Comparison of ENCODE assay signal across 26 mouse cellular contexts in genomic region chr12:16631423-16631822, GRCm38 (mm10). TPM values are rescaled to one million over a fixed set of nuclear protein-coding genes. Genes with fewer than 3 reads are reported as not detected.
DNase-seq lines count a peak whose midpoint lies in the region; ATAC-seq and TF ChIP-seq lines count a peak whose summit lies in the region.
"Had no signal": no experiment of that assay in that cellular context is flagged by ENCODE, and none has a peak within 500 bp of the region (broad histone marks: within the 10 kb centered on the region; RNA-seq: fewer than 3 reads in every experiment).

No protein-coding gene starts in this region.

- peak; percentile 76 for ATAC-seq in granulocyte monocyte progenitor cell, adult 5-6 weeks (replicated peaks; ENCODE audit: poor library complexity, severe bottlenecking)
- no peak for ATAC-seq in kidney, embryonic 16.5 days (ENCODE audit: low FRiP score, low TSS enrichment)
- ATAC-seq: intestine, postnatal 0 days; midbrain, embryonic 16.5 days; Patski had no signal

- no peak for TF ChIP-seq CTCF in kidney, adult 2 months (conservative IDR thresholded peaks at IDR 0.05; ENCODE audit: insufficient read depth, insufficient read length, low read depth, low read length)
- TF ChIP-seq CTCF in CH12.LX (conservative IDR thresholded peaks at IDR 0.05 in 1 of 2, IDR thresholded peaks at IDR 0.05 in 1 of 2; ENCODE audit: low read depth in 2 of 2, low read length in 2 of 2): no peak

- no peaks in the 10 kb centered on the region for H3K9me3 ChIP-seq in CH12.LX (replicated peaks; ENCODE audit: low read length)
- H3K9me3 ChIP-seq in kidney, embryonic 16.5 days (ENCODE audit: low read length): no peaks in the 10 kb centered on the region
- H3K9me3 ChIP-seq: embryonic facial prominence, embryonic 12.5 days; forebrain, embryonic 12.5 days; heart, embryonic 13.5 days; hindbrain, embryonic 12.5 days; limb, embryonic 10.5 days; midbrain, embryonic 10.5 days; neural tube, embryonic 13.5 days had no signal

- no peak for TF ChIP-seq POLR2A in kidney, adult 2 months (IDR thresholded peaks at IDR 0.05; ENCODE audit: low read depth, low read length)
- no peak for TF ChIP-seq POLR2A in CH12.LX (IDR thresholded peaks at IDR 0.05; ENCODE audit: low read depth, low read length)

- no peaks in the 10 kb centered on the region for H3K79me2 ChIP-seq in CH12.LX (replicated peaks; ENCODE audit: control insufficient read depth, extremely low read depth, insufficient read depth, poor library complexity, severe bottlenecking)

- no peaks in the 10 kb centered on the region for H3K27me3 ChIP-seq in kidney, adult 2 months (replicated peaks; ENCODE audit: control insufficient read depth, insufficient read depth, low read length)
- no peaks in the 10 kb centered on the region for H3K27me3 ChIP-seq in CH12.LX (replicated peaks)
- H3K27me3 ChIP-seq in kidney, embryonic 16.5 days (ENCODE audit: insufficient read depth, low read length): no peaks in the 10 kb centered on the region
- H3K27me3 ChIP-seq: embryonic facial prominence, embryonic 12.5 days; forebrain, embryonic 12.5 days; heart, embryonic 13.5 days; hindbrain, embryonic 12.5 days; neural tube, embryonic 13.5 days; Patski had no signal

- TF ChIP-seq EP300 in CH12.LX (IDR thresholded peaks at IDR 0.05; ENCODE audit: low read length): peak; percentile 67; the same call in 1 of the 2 replicates

- dilution Hi-C loops in CH12.LX (cut with MboI; ENCODE audit: extremely low pct_ligation_motif_present, extremely low pct_unique_long_range_greater_than_20kb, low sequenced_read_pairs): no loop called here

- in situ Hi-C loops in CH12.LX (cut with MboI; ENCODE audit: low pct_ligation_motif_present, low pct_unique_long_range_greater_than_20kb, low sequenced_read_pairs): loop anchor here (5.0 kb wide), 1 partner anchor 64 kb away; no protein-coding TSS in a partner anchor

- no peak for TF ChIP-seq RAD21 in CH12.LX (IDR thresholded peaks at IDR 0.05; ENCODE audit: low read depth, low read length)

- peaks cover 25% of the 10 kb centered on the region; the same call in 1 of the 2 replicates for H3K4me1 ChIP-seq in kidney, adult 2 months (ENCODE audit: control insufficient read depth, insufficient read depth, low read length)
- peaks cover 5 to 21% of the 10 kb centered on the region in 2 experiments; a peak in 2 of 4 replicates for H3K4me1 ChIP-seq in CH12.LX (ENCODE audit: control insufficient read depth in 1 of 2, insufficient read depth in 2 of 2)
- no peaks in the 10 kb centered on the region for H3K4me1 ChIP-seq in kidney, embryonic 16.5 days (ENCODE audit: insufficient read depth, low read length)
- H3K4me1 ChIP-seq: embryonic facial prominence, embryonic 12.5 days; forebrain, embryonic 12.5 days; hindbrain, embryonic 12.5 days; limb, embryonic 10.5 days; midbrain, embryonic 10.5 days; neural tube, embryonic 13.5 days had no signal

- DNase-seq in kidney, adult 2 months: peak; percentile 16
- DNase-seq in kidney, adult 11 months: no peak
- DNase-seq in CH12.LX (ENCODE audit: extremely low read depth): peak; percentile 65
- no peak for DNase-seq in thymus, postnatal 14 days
- DNase-seq in spleen, postnatal 10 days (ENCODE audit: low spot score in 2 of 2): no peak
- DNase-seq: cerebellum, adult 11-12 months; lung, embryonic 14.5 days; lung, postnatal 36 days; thymus, adult 18-20 months; thymus, postnatal 4 days had no signal

- H3K27ac ChIP-seq in kidney, adult 2 months (ENCODE audit: insufficient read depth, low read depth, low read length): peak overlapping the region; percentile 74
- H3K27ac ChIP-seq in CH12.LX (ENCODE audit: insufficient read depth, low read depth): no peak overlapping the region
- H3K27ac ChIP-seq in kidney, embryonic 16.5 days (ENCODE audit: low read length): no peak overlapping the region
- H3K27ac ChIP-seq: embryonic facial prominence, embryonic 12.5 days; forebrain, embryonic 12.5 days; heart, embryonic 13.5 days; hindbrain, embryonic 12.5 days; limb, embryonic 10.5 days; midbrain, embryonic 10.5 days; neural tube, embryonic 13.5 days had no signal

- no peak overlapping the region for H3K4me3 ChIP-seq in kidney, adult 2 months (ENCODE audit: insufficient read depth, low read depth, low read length)
- H3K4me3 ChIP-seq in CH12.LX (replicated peaks in 1 of 3; ENCODE audit: low read depth in 2 of 3, low read length in 2 of 3, poor library complexity in 1 of 3): no peak overlapping the region
- no peak overlapping the region for H3K4me3 ChIP-seq in kidney, embryonic 16.5 days (ENCODE audit: low read length)
- H3K4me3 ChIP-seq: embryonic facial prominence, embryonic 12.5 days; erythroblast, embryonic 14.5 days; forebrain, embryonic 12.5 days; heart, embryonic 13.5 days; hindbrain, embryonic 12.5 days; limb, embryonic 10.5 days; midbrain, embryonic 10.5 days; myocyte; neural tube, embryonic 13.5 days had no signal

- WGBS in kidney, adult 2 months: 61% methylated on average over 2 of the region's 2 CpGs
- 73% methylated on average over 2 of the region's 2 CpGs for WGBS in kidney, embryonic 16.5 days

- no peak overlapping the region for H3K4me2 ChIP-seq in CH12.LX (ENCODE audit: insufficient read depth, low read depth, poor library complexity, severe bottlenecking)
- H3K4me2 ChIP-seq in kidney, embryonic 16.5 days (replicated peaks; ENCODE audit: low read depth, low read length): no peak overlapping the region
- H3K4me2 ChIP-seq: embryonic facial prominence, embryonic 12.5 days; forebrain, embryonic 12.5 days; heart, embryonic 13.5 days; hindbrain, embryonic 12.5 days; liver, embryonic 11.5 days; lung, embryonic 14.5 days; neural tube, embryonic 13.5 days had no signal

- no peak overlapping the region for H3K9ac ChIP-seq in CH12.LX (ENCODE audit: insufficient read depth, low read depth)
- H3K9ac ChIP-seq in kidney, embryonic 16.5 days (replicated peaks; ENCODE audit: low read length): no peak overlapping the region
- H3K9ac ChIP-seq: embryonic facial prominence, embryonic 12.5 days; forebrain, embryonic 12.5 days; heart, embryonic 13.5 days; hindbrain, embryonic 12.5 days; lung, embryonic 14.5 days; neural tube, embryonic 13.5 days had no signal

- H3K36me3 ChIP-seq in kidney, adult 2 months (ENCODE audit: control insufficient read depth, insufficient read depth, low read length): no peaks in the 10 kb centered on the region
- H3K36me3 ChIP-seq in CH12.LX (replicated peaks in 1 of 2; ENCODE audit: control insufficient read depth in 1 of 2, insufficient read depth in 1 of 2, low read length in 1 of 2): no peaks in the 10 kb centered on the region
- H3K36me3 ChIP-seq in kidney, embryonic 16.5 days (ENCODE audit: insufficient read depth, low read length): no peaks in the 10 kb centered on the region
- H3K36me3 ChIP-seq: embryonic facial prominence, embryonic 12.5 days; forebrain, embryonic 12.5 days; heart, embryonic 13.5 days; hindbrain, embryonic 12.5 days; limb, embryonic 10.5 days; midbrain, embryonic 10.5 days; neural tube, embryonic 13.5 days had no signal

TF ChIP-seq in CH12.LX, 34 proteins besides CTCF, POLR2A, EP300 and RAD21:
- TF ChIP-seq MEF2A (IDR thresholded peaks at IDR 0.05; ENCODE audit: borderline replicate concordance, low read depth, low read length): no peak
- peak; percentile 76 for TF ChIP-seq BHLHE40 (IDR thresholded peaks at IDR 0.05; ENCODE audit: low read depth, low read length)
- TF ChIP-seq IRF4 (IDR thresholded peaks at IDR 0.05; ENCODE audit: low read depth, low read length): peak; percentile 40; the same call in 1 of the 2 replicates
- TF ChIP-seq ETS1 (conservative IDR thresholded peaks at IDR 0.05; ENCODE audit: low read depth, low read length): 0 out of 2 replicates have a peak, but pooled peaks have one; percentile 7
- TF ChIP-seq SMC3 (IDR thresholded peaks at IDR 0.05; ENCODE audit: low read depth, low read length): no peak
- TF ChIP-seq MYC (IDR thresholded peaks at IDR 0.05; ENCODE audit: low read depth, low read length): 0 out of 2 replicates have a peak, but pooled peaks have one; percentile 15
- TF ChIP-seq MAFK (IDR thresholded peaks at IDR 0.05; ENCODE audit: insufficient replicate concordance, low read length): peak; percentile 66; the same call in 1 of the 2 replicates
- TF ChIP-seq ZNF384 (IDR thresholded peaks at IDR 0.05; ENCODE audit: low read depth, low read length): peak; percentile 84
TF ChIP-seq in CH12.LX: peak in this region for 6.

RNA-seq across cellular contexts. Expression of gene Lpin1, which starts 20.7 kb away (rescaled TPM):
- polyA plus RNA-seq in kidney, adult 2 months (2012; rRNA removed): 33.5 and 34.2 TPM in 2 replicates
- total RNA-seq in CH12.LX (2012; rRNA removed): 4.7 and 6.7 TPM in 2 replicates
- 5.3 and 6.1 TPM in 2 replicates for total RNA-seq in CH12.LX (2014; rRNA removed)
- 6.9 and 7.5 TPM in 2 replicates for polyA plus RNA-seq in CH12.LX (2012; ENCODE audit: insufficient read length, low read depth)
- total RNA-seq in granulocyte monocyte progenitor cell, adult 5-6 weeks (2014; fragmentation: Nextera tagmentation): 2.2 and 10.2 TPM in 2 replicates
- 2.4 and 4.5 TPM in 2 replicates for total RNA-seq in granulocyte monocyte progenitor cell, adult 5-6 weeks (2017)
- 5.7 and 6.8 TPM in 2 replicates for polyA plus RNA-seq in kidney, embryonic 16.5 days (2015; fragmentation: Nextera tagmentation; extraction: Ambion mirVana)

RNA-seq across cellular contexts. Expression of gene Ntsr2, which starts 21.8 kb away (rescaled TPM):
- 0.27 and 0.30 TPM in 2 replicates for polyA plus RNA-seq in kidney, adult 2 months (2012; rRNA removed)
- total RNA-seq in CH12.LX (2012; rRNA removed) (not detected in 2 replicates), CH12.LX (2014; rRNA removed) (not detected in 2 replicates)
- not detected in 2 replicates for polyA plus RNA-seq in CH12.LX (2012; ENCODE audit: insufficient read length, low read depth)
- total RNA-seq in granulocyte monocyte progenitor cell, adult 5-6 weeks (2014; fragmentation: Nextera tagmentation): not detected in 2 replicates
- not detected in 2 replicates for total RNA-seq in granulocyte monocyte progenitor cell, adult 5-6 weeks (2017)
- polyA plus RNA-seq in kidney, embryonic 16.5 days (2015; fragmentation: Nextera tagmentation; extraction: Ambion mirVana): 0.34 and 0.63 TPM in 2 replicates
- polyA plus RNA-seq: erythroblast, embryonic 14.5 days; heart, embryonic 13.5 days; intestine, postnatal 0 days; limb, embryonic 10.5 days; liver, embryonic 11.5 days; lung, embryonic 14.5 days; midbrain, embryonic 10.5 days; myocyte; Patski; stomach, embryonic 16.5 days had no signal

Comparison
In these comparisons a context has a peak if more than half of its experiments do, and no peak if none do; other contexts are left out.
1. DNase-seq: peak in kidney, adult 2 months (single experiment) and CH12.LX (single experiment); none in kidney, adult 11 months (single experiment), thymus, postnatal 14 days (single experiment) and spleen, postnatal 10 days (0 of 2).